Mouse (Mus musculus) layer of hippocampus, adult 18-20 months (tissue): ENCODE data around the gene Sbk1. TPM values are rescaled to one million over a fixed set of nuclear protein-coding genes. Genes with fewer than 3 reads are reported as not detected.
"Not testable (repeated sequence)": the region's sequence is repeated elsewhere in the genome, so short reads cannot be mapped to it uniquely, and the experiment has no call there.

Experiments
- DNase-seq, 2 experiments: peaks; one replicate each; pipeline ENCODE4 v3.0.0; 2022; ENCODE audit warnings: low spot score in 2 of 2
- total RNA-seq, 2 experiments: library from RNA; stranded (reverse); gene quantifications; 2 replicates each; pipeline ENCODE4 v1.2.3; 2021

The Sbk1 gene
- total RNA-seq, 2 experiments from 2014 or later: 81.0 to 86.8 TPM

- no peak for DNase-seq
These were observed 8.5 kb upstream of the Sbk1 start for GRCm38 (mm10) chr7:126263964-126264363.

- peak; percentile 84 to 95 for DNase-seq
These were observed 6.5 kb upstream of the Sbk1 start for GRCm38 (mm10) chr7:126265949-126266348.

- DNase-seq: no peak
These were observed 6.0 kb upstream of the Sbk1 start for GRCm38 (mm10) chr7:126266372-126266870.

DNA sequence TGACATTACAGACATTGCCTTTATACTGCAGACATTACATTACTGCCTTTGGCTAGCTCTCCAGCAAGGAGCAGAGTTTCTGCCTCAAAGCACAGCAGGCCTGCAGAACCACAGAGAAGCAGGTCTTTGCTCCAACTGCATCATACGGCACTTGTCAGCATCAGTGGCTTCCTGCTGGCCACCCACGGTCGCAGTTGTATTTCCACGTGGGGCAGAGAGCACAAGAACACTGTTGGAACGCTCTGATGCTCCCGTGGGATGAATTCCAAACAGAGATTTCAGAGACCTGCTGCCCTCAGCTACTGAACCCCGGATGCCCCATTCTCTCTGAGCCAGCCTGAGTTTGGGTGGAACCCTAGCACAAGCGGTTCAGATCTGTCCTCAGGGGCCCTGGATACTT, 4.8 kb upstream of the Sbk1 start:
- peak in 1 of 2 experiments; percentile 62 for DNase-seq

DNA sequence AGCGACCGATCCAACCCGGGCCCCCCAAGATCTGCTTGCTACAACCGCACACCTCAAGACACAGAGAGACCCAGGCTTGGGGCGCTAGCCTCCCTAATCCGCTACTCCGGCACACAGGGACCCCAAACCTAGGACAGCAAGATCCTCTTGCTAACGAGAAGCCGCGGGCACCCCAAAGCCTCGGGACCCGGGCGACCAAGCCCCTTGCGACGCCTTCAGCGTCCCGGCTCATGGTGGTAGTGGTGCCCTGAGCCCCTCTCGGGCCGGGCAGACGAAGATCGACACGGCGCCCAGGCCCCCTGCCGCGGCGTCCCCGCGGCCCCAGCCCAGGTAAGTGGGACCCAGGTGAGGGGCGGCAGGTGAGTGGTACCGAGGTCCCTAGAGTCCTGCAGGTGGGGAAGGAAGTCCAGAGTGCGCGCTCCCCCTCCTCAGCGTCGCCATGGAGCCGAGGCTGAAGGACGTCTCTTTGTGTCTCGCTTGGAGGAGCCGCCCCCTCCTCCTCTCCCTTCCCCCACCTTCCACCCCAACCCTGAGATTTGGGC, 422 bp downstream of the Sbk1 start:
- no peak for DNase-seq

DNA sequence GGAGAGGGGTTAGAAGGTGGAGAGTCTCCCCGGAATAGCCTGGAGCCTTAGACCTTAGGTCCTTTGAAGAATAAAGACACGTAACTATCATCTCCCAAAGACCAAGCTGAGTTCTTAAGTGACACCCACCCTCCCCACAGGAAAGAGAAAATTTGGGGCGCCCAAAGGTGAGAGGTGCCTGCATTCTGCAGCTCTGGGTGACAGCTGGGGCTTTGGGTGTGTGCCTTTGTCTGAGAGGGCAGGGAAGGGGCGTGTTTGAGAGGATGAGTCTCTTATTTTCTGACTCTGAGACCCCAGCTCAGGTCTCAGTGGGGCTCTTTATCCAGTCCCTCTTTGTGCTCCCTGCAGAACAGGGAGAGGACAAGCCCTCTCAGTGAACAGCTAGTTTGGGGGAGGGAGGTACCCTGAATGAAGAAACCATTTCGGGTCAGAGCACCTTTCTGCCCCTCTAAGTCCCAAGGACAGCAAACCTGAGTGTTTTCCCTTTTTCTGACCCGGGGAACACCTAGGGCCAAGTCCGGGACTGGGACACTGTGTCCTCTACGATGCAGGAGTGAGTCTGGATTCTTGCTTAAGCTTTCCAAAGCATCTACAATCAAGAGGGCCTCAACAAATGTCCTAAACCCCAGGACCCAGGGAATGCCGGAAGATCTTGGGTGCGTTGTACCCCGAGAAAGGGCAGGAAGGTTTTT, 1.1 kb downstream of the Sbk1 start:
- DNase-seq: no peak

- no peak for DNase-seq
These were observed 1.7 kb downstream of the Sbk1 start for GRCm38 (mm10) chr7:126274137-126274536.

DNA sequence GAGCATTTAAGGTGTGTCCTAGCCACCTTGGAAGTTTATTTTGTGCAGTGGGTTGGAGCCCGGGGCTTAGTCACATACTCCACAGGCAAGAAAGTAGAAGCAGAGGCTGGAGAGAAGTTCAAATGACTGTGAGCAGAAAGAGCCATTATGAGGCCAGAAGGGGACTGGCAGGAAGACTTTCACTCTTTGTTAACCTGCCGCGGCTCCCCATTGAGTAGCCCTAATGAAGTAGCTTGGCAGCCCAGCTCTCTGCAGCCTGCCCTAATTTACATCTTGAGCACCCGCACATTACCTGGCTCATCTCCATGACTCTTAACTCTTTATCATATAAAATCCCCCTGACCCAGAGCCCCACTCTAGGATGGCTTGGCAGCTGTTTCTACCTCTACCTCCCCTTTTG, 2.2 kb downstream of the Sbk1 start:
- DNase-seq: no peak

- DNase-seq: no peak
These were observed 3.3 kb downstream of the Sbk1 start for GRCm38 (mm10) chr7:126275711-126276110.

DNA sequence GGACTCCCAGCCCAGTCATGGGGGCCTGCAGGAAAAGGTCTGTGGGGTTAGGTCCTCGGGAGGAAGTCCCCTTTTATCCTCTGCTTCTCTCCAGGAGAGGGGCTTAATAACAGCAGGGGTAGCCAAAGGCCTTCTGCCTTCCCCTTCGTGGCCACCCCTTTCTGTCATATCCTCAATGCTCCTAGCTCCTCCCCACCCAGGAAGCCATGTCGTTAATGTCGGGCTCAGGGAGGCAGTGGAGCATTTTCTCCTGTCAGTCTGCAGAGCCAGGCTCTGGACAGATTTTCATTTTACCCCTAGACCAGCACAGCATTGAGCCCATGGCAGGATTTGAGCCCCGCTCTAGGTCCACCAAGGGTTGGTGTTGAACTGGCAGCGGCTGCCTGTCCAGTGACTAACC, 3.9 kb downstream of the Sbk1 start:
- DNase-seq: no peak

- DNase-seq: no peak
These were observed 5.3 kb downstream of the Sbk1 start for GRCm38 (mm10) chr7:126277536-126278295.

DNA sequence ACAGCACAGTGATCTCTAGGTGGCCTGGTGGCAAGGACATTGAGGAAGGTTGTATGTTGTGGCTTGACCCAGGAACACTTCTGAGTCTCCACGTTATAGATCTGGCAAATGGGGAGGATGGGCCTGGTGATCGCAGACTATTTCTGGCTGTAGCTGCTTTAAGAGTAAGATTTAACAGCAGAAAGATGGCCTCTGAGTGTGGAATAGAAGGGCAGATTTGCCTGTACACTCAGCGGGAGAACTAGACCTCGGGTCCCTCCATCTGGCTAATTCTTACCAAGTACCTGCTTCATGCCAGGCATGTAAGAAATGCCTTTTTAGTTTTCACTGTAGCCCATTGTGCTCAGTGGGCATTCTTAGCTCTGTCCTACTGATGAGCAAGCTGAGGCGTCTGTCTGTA, 6.4 kb downstream of the Sbk1 start:
- no peak for DNase-seq

DNA sequence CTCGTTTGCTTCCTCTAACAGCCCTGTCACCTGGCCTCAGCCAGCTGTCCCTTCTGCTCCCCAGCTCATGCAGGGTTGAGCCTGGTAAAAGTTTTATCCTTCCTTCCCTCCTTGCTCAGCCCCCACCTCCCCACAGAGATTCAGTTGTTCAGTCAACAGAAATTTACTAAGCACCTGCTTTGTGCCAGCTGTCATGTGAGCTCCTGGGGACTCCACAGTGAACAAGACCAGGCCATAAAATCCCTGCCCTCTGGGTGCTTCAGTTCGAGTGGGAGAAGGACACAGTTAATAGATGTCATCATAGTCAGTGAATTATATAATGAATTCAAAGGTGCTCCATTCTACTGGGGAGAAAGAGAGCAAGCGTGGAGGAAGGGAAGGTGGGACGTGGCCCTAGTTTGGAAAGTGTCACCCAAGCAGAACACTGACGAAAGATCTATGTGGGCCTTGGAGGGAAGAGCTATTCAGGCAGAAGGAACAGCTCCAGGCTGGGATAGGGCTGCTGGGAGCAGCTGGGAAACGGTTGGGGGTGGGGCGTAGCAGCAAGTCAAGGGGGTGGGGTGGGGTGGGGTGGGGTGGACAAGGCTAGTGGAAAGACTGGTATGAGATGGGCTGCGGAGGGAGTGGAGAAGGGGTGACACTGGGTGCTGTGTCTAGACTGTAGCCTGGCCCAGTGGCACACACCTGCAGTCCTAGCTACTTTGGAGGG, 7.5 kb downstream of the Sbk1 start:
- no peak for DNase-seq

GRCm38 (mm10) chr7:126280696-126281095, 8.3 kb downstream of the Sbk1 start:
- DNase-seq: no peak

DNA sequence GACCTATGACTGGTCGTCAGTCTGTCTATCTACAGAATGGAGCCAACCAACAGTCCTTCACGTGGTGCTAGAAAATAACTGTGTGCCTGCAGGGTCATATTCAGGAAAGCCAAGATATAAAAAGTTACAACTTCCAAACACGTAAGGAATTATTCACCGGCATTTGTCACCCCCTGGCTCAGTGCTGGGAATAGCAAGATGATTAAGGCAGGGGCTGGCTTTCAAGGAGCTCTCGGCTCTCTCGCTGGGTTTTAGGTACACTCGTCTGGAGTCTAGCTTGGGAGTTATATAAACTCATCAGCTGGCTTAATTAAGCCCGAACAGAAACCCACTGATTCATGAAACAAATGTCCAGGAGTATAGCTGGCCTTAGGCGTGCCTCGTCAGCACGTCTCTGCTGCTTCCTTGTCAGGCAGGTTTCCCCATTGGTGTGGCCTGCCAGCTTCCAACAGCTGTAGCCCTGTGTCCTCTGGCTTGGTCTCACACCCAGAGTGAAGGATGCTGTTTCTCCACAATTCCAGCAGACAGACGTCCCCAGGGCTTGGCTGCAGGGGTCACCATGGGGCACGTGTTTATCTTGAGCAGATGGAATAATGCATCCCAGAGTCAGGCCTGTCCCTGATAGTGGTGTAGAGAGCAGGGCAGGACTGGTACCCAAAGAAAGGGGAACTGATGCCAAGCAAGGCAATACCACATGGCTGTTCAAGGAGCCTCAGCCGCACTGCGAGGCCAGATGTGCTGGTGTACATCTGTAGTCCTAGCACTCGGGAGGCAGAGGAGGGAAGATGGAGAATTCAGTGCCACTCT, 9.7 kb downstream of the Sbk1 start:
- DNase-seq: peak in 1 of 2 experiments; percentile 42

GRCm38 (mm10) chr7:126282683-126282990, 10.2 kb downstream of the Sbk1 start:
- DNase-seq: not testable (repeated sequence)

GRCm38 (mm10) chr7:126284021-126284420, 11.6 kb downstream of the Sbk1 start:
- no peak for DNase-seq

GRCm38 (mm10) chr7:126284441-126284840, 12.0 kb downstream of the Sbk1 start:
- no peak for DNase-seq

- peak in 1 of 2 experiments; percentile 60 for DNase-seq
These were observed 12.4 kb downstream of the Sbk1 start for GRCm38 (mm10) chr7:126284865-126285264.

DNA sequence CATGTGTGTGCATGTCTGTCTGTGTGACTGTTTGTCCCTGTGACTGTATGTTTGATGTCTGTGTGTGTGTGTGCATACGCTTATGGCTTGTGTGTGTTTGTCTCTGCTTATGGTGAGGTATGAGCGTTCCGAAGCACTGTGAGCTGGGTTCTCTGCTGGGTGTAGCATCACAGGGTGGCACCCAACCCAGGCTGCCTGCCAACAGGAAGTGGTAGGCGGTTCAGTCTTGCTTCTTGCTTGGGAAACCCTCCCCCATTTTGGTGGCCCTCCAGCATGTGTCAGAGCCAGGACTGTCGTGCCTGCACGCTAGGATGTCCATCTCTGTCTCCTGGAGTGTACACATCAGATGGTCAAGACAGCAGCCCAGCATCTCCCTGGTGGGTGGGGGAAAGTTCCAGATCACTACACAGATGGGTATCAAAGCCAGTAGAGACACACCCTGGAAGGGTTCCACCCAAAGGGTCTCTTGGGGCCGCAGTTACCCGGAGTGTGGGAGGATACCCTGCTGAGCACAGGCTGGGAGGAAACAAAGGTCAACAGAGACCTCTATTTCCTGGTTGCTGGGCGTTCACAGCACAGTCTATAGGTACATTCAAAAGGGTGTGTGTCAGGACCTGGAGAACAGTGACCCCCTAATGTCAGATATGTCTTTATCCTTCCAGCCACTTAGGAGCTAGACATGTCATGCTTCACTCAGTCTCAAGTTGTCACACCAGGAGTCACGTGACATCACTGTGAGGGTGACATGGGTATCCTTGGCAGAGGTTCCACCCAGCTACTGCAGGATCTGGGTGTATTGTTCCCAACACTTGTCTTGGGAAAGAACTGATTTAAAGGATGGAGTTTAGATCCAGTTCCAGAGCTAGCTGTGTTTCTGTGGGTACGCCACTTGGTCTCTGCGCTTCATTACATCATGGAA, 13.1 kb downstream of the Sbk1 start:
- peak; percentile 81 to 90 for DNase-seq
